Mouse (Mus musculus) gastrocnemius, postnatal 14 days (tissue): ENCODE results near the gene Txn2. TPM values are rescaled to one million over a fixed set of nuclear protein-coding genes. Genes with fewer than 3 reads are reported as not detected.

Experiments
- DNase-seq: peaks from one replicate; pipeline ENCODE4 v3.0.0; 2021; ENCODE audit warnings: mixed read lengths
- intact Hi-C: fragments of 180-260 bp; cut with DNase I; formaldehyde crosslinking; loops from one replicate; pipeline ENCODE4 v1.15.1; 2025; ENCODE audit warnings: low total_unique reads
- total RNA-seq, 2 experiments: library from RNA; stranded (reverse); gene quantifications; 2 replicates each; pipeline ENCODE4 v1.2.3; 2021

Txn2 gene
- total RNA-seq, 2 experiments from 2014 or later, result 221 to 245 TPM

DNA sequence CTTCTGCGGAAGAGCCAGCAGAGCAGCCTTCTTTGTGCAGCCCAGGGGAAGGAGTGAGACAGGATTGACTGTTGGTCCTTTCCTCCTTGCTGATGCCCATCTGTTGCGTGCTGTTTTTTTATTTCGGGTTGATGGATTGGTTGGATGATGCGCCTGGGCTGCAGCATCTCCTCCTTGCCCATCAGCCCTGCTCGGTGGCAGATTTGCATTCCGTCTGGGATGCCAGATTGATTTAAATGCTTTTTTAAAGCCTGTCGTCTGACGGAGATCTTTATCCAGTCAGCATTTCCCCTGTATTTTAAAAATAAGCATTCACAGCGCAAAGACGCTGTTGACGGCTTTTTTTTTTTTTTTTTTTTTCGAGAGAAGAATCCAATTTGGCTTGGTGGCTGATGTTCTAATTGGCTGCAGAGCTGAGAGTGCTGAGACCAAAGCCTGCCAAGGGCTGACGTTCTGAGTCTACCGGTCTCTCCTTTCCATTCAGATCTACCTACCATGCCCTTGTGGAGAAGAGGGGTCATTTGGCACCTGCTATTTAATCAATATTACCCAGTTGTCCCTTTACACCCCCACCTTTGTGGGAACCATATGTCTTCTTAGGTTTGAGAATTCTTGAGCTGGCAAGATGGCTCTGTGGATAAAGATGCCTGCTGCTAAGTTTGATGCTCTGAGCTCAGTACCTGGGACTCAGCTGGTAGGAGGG, 7.0 kb upstream of the Txn2 start:
- no peak for DNase-seq
- intact Hi-C loops, result loop anchor here (10.0 kb wide), 1 partner anchor 179 kb away; no protein-coding TSS in a partner anchor

DNA sequence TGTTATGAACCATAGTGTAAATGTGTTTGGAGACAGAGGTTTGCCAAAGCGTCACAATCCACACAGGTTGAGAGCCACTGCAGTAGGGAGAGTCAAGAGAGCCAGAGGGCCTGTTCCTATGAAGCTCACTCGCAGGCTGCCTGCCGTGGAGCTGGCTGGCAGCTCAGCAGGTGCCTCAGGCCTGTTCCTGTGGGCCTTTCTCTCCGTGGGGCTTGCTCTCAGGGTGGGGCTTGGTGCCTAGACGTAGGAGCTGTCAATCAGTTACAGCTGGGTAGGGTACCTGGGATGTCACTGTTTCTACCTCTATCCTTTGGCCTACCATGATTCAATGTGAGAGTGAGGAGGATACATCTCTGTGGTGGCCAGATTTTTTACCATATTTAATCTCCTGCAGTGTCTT, 6.2 kb upstream of the Txn2 start:
- no peak for DNase-seq
- intact Hi-C loops, result loop anchor here (5.0 to 10.0 kb wide), 2 partner anchors 32 to 180 kb away; no protein-coding TSS in a partner anchor

DNA sequence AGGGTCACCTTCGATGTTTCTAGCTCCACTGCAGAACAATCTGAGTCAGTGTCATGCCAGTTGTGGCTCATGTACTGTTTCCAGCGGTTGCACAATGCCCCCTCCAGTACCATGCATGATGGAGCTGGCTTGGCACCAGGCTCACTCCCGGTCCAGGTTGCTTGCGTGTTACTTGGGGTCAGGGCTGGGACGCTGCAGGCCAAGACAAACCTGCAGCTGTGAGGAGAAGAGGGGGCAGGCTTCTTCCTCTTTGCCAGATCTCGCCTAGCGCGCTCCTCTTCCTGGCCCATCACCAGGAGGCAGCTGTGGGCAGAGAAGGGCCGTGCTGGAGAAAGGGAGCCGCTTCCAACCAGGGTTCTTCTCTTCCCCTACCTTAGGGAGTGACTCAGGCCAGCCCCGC, 5.5 kb upstream of the Txn2 start:
- peak; percentile 36 for DNase-seq
- intact Hi-C loops, result loop anchor here (5.0 to 10.0 kb wide), 2 partner anchors 33 to 180 kb away; no protein-coding TSS in a partner anchor

DNA sequence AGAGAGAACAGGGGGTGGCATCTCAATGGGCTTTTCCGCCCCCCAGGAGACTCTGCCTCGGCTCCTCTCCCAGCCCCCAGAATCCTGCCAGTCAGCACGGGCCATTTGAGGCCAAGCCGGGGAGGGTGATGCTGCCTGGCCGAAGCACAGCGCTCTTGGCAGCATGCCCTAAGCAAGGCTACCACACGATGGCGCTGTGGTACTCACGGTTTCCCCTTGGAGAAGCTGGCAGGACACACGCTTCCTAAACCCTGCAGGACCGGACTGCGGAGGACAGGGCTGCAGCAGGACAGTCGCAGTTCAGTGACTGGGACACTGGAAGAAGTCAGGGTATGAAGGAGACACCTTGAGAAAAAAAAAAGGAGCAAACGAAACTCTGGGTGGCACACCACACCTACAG, 5.0 kb upstream of the Txn2 start:
- DNase-seq, result peak; percentile 96
- intact Hi-C loops, result loop anchor here (5.0 to 10.0 kb wide), 2 partner anchors 34 to 181 kb away; no protein-coding TSS in a partner anchor

DNA sequence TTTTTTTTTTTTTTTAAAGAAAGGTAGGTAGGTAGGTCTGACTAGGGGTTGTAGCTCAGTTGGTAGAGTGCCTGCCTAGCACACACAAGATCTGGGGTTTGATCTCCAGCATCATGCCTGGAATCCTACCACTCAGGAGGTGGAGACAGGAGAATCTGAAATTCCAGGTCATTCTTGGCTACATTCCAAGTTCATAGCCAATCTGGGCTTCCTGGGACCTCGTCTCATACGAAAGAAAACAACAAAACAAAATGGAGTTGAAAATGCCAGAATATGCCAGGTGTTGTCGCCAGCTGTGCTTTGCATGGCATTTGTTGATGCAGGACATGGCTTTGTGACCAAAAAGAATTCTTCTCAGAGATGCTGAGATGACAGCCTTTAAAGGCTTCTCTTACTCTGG, 4.4 kb upstream of the Txn2 start:
- intact Hi-C loops, result loop anchor here (5.0 to 10.0 kb wide), 2 partner anchors 34 to 182 kb away; no protein-coding TSS in a partner anchor

DNA sequence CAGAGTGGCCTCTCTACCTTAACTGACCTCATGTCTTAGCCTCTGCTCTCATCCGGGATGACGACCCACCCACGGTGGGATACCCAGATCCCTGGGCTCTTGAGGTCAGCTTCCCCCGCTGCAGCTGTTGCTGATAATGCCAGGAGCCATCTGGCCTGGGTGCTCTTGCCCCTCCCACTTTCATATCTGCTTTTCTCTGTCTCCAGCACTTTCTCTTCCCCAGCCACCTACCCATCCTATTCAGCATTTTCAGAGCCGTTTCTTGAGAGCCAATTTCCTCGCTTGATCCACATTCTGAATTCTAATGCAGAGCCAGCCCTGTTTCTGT, 2.8 kb upstream of the Txn2 start:
- DNase-seq, result peak; percentile 46
- intact Hi-C loops, result loop anchor here (5.0 to 10.0 kb wide), 2 partner anchors 36 to 183 kb away; no protein-coding TSS in a partner anchor

More for the DNA sequence above, 4.4 kb upstream of the Txn2 start:
- no peak for DNase-seq

DNA sequence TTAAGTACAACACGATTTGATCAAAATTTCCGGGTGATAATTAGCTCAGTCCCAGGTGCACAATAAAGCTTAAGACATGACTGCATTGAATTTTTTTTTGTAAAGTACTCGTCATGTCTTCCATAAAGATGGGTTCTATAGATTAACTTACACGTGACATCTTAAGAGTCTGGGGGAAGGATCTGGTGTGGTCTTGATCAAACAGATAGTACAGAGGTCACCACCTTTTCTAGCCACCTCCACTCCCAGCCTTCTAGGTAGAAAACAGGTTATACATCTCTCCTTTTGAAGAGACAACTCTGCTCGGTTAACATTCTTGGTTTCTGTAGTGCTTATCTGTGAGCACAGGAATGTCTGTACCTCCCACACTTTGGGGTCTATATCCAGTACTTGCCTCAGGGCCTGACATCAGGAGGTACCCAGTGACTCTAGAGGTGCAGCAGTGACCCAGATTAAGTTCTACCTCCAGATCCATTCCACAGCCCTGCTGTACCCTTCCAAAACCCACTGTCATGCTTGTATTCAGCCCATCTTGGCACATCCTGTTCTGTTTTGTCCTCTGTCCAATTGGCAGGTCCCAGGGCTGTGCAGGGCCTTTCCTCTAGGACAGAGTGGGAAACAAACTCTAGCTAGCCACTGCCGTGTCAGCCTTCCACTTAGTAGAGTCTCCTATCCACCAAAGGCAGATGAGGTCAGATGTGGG, 2.3 kb upstream of the Txn2 start:
- intact Hi-C loops, result loop anchor here (5.0 to 10.0 kb wide), 2 partner anchors 36 to 184 kb away; no protein-coding TSS in a partner anchor
- no peak for DNase-seq

DNA sequence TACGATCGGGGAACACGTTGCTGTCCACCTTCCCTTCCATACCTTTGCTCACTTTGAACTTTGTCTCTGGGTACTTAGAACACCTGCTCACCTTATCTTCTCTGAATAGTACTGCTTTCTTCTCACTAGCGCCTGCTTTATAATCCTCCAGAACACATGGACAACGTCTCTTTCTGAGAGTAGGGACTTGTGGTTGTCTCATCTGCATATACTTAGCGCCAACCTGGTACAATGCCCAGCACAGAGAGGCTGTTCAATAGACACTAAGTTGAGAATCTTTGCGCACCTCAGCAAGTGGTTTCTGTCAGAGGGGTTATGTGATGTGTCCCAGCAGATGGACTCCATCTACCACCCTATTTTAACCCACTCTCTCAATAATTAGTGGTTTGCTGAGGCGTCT, 998 bp upstream of the Txn2 start:
- no peak for DNase-seq
- intact Hi-C loops, result loop anchor here (5.0 to 10.0 kb wide), 2 partner anchors 37 to 185 kb away; no protein-coding TSS in a partner anchor

DNA sequence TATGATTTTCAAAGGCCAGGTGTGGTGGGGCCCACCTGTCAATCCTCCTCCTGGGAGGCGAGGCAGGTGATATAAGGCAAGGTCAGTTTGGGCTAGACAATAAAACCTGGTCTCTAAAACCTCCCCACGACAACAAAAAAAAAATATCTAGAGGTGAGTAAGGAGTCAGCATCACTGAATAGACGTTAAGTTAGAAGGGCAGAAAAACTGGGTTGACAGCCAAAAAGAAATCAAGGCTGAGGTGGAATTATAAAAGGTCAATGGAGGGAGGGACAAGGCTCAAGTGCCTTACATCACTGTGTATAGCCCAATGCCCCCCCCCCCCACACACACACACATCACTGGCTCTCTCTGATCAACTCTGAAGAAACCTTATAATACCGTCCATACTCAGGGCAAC, 715 bp downstream of the Txn2 start:
- no peak for DNase-seq
- intact Hi-C loops, result no loop called here

DNA sequence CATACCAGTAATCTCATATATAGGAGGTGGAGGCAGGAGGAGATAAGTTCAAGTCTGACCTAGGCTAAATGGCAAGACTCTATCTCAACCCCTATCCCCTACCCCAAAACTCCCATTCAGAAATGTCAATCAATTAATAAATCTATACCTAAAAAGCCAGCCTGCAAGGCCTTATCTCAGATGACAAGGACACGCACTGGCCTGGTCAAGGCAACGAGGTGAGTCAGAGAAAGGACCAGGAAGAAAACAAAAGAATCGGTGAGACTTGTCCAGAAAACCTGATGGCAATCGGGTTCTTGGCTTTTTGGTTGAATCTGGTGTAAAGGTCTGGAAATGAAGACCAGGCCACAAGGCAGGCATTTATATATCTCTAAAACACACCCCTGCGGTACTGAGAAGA, 1.9 kb downstream of the Txn2 start:
- intact Hi-C loops, result no loop called here
- DNase-seq, result no peak

DNA sequence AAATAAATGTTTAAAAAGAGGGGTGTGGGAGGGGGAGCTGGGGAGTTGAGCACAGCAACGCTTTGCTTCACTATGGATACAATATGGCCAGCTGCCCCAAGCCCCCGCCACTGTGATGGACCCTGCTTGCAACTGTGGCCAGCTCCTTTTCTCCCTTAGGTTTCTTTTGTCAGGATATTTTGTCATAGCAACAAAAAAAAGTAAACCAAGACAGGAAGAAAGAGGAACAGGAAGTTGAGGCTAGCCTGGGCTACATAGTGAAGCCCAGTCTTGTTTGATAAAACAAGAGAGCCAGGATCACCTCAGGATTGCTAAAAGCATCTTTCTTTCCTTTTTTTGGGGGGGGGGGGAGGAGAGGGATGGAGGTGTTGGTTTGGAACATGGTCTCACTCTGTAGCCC, 3.6 kb downstream of the Txn2 start:
- intact Hi-C loops, result no loop called here
- DNase-seq, result no peak

DNA sequence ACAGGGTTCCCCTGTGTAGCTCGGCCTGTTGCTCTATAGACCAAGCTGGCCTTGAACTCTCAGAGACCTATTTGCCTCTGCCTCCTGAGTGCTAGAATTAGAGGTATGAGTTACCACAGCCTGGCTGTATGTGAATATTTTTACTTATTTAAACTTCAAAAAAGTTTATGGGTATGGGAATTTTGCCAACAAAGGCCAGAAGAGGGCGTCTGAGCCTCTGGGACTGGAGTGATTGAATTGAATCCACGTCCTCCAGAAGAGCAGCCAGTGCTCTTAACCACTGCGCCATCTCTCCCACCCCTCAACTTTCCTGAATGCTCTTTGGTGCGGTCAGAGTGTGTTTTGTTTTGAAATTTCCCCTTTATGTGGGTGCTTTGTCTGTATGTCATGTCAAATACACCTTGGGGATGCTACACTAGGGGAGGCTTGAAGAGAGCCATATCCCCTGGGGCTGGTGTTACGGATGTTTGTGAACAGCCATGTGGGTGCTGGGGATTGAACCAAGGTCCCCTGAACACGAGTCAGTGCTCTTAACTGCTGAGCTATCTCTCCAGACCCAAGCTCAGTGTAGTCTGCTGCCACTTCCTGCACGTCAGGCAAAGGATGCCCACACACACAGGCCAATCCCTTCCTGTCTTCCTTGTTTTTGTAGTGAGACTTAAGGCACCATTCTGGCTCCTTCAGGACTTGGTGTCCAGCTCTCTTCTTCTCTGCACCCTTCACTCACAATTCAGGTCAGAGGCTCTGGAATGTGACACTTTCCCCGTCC, 5.4 kb downstream of the Txn2 start:
- DNase-seq, result no peak
- intact Hi-C loops, result no loop called here

DNA sequence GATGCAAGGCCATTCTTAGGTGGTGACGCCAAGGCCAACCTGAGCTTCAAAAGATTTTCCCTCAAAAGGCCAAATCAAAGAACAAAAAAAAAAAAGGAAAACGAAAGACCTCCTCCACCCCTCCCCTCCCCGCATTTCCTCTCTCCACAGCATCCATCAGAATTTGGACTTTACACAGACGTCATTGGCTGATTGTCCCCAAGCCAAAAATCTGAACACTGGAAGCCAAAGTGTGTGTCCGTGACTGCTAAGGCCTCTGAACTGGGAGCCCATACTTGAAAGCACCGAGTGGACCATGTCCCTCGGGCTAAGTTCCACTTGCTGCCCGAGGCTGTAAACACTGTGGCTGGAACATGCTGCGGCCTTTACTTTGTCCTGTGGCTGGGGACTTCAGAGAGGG, 6.1 kb downstream of the Txn2 start:
- intact Hi-C loops, result no loop called here
- DNase-seq, result no peak

DNA sequence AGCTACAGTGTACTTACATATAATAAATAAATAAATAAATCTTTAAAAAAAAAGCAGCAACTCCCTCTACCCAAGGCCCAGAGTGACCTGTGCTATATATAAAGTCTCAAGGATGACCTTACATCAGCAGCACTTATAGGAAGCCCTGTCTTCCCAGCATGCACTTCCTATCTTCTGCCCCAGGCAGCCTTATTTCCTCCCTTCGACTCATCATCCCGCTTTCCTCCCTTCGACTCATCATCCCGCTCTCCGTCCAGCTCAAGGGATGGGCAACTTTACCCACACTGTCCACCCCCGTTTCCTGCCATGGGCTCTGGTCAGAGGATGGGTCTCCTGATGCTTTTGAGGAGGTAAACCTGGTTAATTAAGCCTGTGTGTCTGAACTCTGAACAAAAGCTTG, 7.2 kb downstream of the Txn2 start:
- DNase-seq, result no peak

DNA sequence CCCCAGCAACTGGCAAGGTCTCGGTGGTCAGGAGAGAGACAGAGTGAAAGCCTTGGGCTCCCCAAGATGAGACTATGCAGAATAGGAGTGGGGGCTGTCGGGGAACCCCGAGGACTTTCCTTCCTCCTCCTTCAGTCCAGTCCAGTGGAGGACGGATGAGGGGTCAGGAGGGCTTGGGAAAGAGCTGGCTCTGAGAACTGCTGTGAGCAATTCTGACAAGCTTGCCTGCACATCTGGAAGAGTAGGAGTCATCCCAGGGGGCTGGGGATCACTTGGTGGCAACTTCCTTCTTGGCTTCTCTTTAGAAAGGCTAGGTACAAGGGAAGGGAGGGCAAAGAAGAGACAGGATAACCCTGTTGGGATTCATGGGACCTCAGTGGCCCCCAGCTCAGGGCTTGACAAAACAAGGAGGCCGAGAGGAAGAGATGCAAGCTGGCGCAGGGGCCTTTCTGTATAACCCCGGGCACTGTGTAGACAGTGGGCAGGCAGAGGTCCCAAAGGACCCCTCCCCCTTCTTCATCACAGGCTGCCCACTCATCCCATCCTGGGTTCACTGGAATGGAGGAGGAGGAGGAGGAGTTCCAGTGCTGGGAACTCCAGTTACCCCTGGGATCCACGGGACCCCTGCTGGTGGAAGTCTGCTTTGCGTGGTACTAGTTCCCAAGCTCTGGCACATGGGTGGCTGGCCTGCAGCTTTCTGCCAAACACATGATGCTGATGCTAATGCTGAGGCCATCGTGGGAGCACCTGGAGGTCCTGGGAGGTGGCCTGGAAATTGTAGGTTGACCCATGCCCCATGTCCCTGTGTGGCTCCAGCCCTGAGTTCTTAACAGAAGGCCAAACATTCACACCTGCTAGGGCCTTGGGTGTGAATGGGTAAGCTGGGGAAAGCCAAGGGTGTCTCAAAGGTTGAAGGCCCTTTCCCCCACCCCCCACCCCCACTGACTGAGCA, 8.0 kb downstream of the Txn2 start:
- DNase-seq, result no peak
- intact Hi-C loops, result no loop called here

More for the DNA sequence above, 7.2 kb downstream of the Txn2 start:
- intact Hi-C loops, result no loop called here

DNA sequence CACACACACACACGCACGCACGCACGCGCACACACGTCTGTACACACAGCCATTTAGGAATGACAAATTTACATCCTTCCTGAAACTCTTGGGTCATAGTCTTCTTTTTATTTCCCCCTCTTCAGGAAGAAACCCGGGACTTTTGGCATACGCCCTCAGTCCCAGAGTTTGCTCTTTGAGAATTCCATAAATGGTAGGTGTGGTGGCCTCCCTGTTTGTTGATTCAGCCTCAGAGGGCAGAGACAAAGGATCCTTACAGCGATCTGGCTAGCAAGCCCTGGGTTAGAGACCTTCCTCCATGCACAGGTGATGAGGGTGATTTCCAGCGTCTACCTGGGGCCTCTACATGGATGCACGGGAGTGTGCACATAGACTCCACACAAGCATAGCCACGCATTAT, 9.4 kb downstream of the Txn2 start:
- intact Hi-C loops, result loop anchor here (5.0 kb wide), 1 partner anchor 137 kb away; no protein-coding TSS in a partner anchor
- DNase-seq, result no peak

DNA sequence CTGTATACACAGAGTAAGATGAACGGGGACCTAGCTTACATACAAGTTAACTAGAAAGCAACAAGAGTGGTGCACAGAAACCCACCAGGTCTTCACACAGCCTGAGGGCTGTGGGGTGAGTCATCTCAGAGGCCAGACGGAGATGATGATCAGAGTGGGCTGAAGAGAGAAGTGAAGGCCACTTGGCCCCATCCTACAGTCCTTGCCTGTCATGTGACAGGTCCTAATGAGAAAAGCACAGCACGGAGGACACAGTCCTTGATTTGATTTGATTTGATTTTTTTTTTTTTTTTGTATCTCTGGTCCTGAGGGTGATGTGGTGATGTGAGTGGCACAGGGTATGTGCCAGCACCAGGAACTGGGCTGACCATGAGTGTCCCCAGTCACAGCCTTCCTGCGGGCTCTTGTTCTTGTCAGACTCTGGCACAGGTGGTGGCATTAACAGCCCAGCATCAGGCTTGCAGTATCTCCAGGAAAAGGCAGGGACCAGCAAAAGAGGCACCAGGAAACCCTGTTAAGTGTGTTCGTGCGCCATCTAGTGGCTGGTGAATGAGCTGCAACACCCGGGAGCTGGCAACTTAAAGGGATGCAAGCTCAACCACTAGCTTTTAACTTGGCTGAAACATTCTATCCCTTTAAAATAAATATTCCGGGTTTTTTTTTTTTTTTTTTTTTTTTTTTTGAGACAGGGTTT, 11.8 kb downstream of the Txn2 start:
- intact Hi-C loops, result loop anchor here (5.0 kb wide), 1 partner anchor 135 kb away; no protein-coding TSS in a partner anchor
- DNase-seq, result peak; percentile 87

DNA sequence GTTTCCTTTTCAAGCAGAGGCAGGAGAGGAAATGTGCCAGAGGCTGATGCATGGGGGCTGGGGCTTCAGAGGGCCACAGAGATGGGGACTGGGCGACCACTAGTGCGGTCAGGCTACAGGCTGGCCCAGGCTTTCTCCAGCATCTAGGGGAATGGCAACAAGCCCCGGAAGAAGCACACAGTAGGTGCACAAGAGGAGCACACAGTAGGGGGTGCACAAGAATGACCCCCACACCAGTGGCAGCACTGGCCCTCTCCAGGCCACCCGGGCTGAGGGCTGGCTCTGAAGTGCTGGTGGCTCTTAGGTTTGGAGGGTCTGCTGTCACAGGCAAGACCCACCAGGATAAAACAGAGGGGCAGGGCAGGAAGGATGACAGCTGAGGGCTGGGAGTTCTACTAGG, 13.5 kb downstream of the Txn2 start:
- intact Hi-C loops, result loop anchor here (5.0 kb wide), 1 partner anchor 133 kb away; no protein-coding TSS in a partner anchor
- DNase-seq, result no peak
